Mouse (Mus musculus) forebrain, embryonic 14.5 days (tissue): ENCODE data around the gene Fbxo47. TPM values are rescaled to one million over a fixed set of nuclear protein-coding genes. Genes with fewer than 3 reads are reported as not detected.

ENCODE experiments used
- ATAC-seq: fragments of 200-750 bp; cut with Nextera tagmentation; 2 replicates; pipeline ENCODE4 v1.8.0; 2017; ENCODE audit warnings: mild to moderate bottlenecking, moderate library complexity
- DNase-seq: peaks from one replicate; pipeline ENCODE4 v3.0.0-alpha.2; 2015; ENCODE audit warnings: low spot score
- H3K27ac ChIP-seq: fragments of 300-500 bp; sonication (generic); 2 replicates; pipeline ENCODE4 v1.5.1; 2014; ENCODE audit warnings: low read depth, mild to moderate bottlenecking, control low read depth, low read length, moderate library complexity
- H3K27me3 ChIP-seq: fragments of 300-500 bp; sonication (generic); replicated peaks from 2 replicates; pipeline ENCODE4 v1.6.1; 2014; ENCODE audit warnings: low read length, control low read depth, mixed read lengths; ENCODE audit not compliant: control insufficient read depth, insufficient read depth
- H3K36me3 ChIP-seq: fragments of 300-500 bp; sonication (generic); 2 replicates; pipeline ENCODE4 v1.6.1; 2014; ENCODE audit warnings: low read length, control low read depth; ENCODE audit not compliant: control insufficient read depth, insufficient read depth
- H3K4me1 ChIP-seq: fragments of 300-500 bp; sonication (generic); 2 replicates; pipeline ENCODE4 v1.6.1; 2014; ENCODE audit warnings: antibody characterized with exemption, low read length, control low read depth; ENCODE audit not compliant: control insufficient read depth, insufficient read depth
- H3K4me2 ChIP-seq: fragments of 300-500 bp; sonication (generic); 2 replicates; pipeline ENCODE4 v1.6.1; 2014; ENCODE audit warnings: mild to moderate bottlenecking, control low read depth, low read length
- H3K4me3 ChIP-seq: fragments of 300-500 bp; sonication (generic); 2 replicates; pipeline ENCODE4 v1.5.1; 2014; ENCODE audit warnings: low read depth, low read length, control low read depth
- H3K9ac ChIP-seq: fragments of 300-500 bp; sonication (generic); 2 replicates; pipeline ENCODE4 v1.6.1; 2014; ENCODE audit warnings: mild to moderate bottlenecking, low read length, control low read depth, moderate library complexity
- H3K9me3 ChIP-seq: fragments of 300-500 bp; sonication (generic); replicated peaks from 2 replicates; pipeline ENCODE4 v1.6.1; 2016; ENCODE audit warnings: low read length, control low read depth, mixed read lengths; ENCODE audit not compliant: control insufficient read depth
- WGBS: fragments of 180-500 bp; shearing (Covaris S2); extraction: QIAGEN DNeasy Blood & Tissue Kit; methylation state at CpG from one replicate; pipeline ENCODE4 v1.1.7; 2014; 5-methylcytosine and 5-hydroxymethylcytosine counted together
- polyA plus RNA-seq: library from polyadenylated mRNA; unstranded; fragments of >200 nt; fragmentation: Nextera tagmentation; extraction: Ambion mirVana; gene quantifications from 2 replicates; pipeline ENCODE4 v1.2.1, GENCODE M21; 2014

Gene Fbxo47
- polyA plus RNA-seq, 1 experiment from 2014 or later = 0.65 TPM

DNA sequence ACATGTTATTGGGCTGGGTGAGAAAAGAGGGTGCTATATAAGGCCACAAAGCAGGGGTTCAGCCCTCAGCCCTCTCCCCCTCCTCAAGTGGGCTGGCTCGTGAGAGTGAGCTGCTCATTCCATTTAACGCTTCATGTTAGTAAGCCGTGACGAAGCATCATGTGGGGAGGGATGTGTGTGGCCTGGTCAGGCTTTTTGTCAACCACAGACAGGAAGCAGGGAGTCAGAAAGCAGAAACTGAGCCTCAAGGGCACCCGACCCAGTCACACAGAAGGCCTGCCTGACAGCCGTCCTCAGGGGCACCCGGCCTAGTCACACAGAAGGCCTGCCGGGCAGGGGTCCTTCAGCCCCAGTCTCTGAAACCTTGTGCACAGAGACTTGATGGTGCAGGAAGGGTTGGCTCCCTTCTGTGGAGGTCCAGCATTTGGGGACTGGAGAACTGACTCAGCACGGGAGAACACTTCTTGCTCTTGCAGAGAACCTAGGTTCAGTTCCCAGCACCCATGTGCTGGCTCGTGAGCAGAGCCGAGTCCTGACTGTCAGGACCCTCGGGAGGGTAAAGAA, 54.0 kb downstream of the Fbxo47 start:
- H3K4me2 ChIP-seq = no peak overlapping the region
- ATAC-seq = no peak
- H3K27ac ChIP-seq = no peak overlapping the region
- no peak for DNase-seq
- H3K36me3 ChIP-seq = peaks cover 66% of the 10 kb centered on the region
- no peak overlapping the region for H3K9ac ChIP-seq
- no peaks in the 10 kb centered on the region for H3K27me3 ChIP-seq
- no peaks in the 10 kb centered on the region for H3K9me3 ChIP-seq
- WGBS = 88% methylated on average over 12 of the region's 12 CpGs
- H3K4me1 ChIP-seq = no peaks in the 10 kb centered on the region
- no peak overlapping the region for H3K4me3 ChIP-seq

- peaks cover 64% of the 10 kb centered on the region for H3K36me3 ChIP-seq
These were observed 54.6 kb downstream of the Fbxo47 start for GRCm38 (mm10) chr11:97829365-97829764.

DNA sequence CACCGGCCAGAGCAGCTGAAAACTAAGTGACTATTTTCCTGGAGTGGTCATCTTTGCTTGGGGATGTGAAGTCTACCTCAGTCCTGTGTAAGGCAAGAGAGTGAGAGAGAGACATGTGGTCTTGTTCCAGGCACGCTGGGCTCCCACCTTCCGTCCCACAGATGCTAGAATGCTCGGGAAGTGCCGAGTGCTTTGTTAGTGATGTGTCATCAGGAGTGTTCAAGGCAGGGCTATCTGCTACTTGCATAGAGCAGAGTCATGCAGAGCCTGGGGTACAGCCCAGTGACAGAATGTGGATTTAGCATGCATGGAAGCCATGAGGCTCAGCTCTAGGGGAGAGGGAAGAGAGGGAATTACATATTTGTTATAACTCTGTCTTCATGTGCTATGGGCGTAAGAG, 56.3 kb downstream of the Fbxo47 start:
- peaks cover 61% of the 10 kb centered on the region for H3K36me3 ChIP-seq
- no peaks in the 10 kb centered on the region for H3K27me3 ChIP-seq
- no peaks in the 10 kb centered on the region for H3K4me1 ChIP-seq
- no peak overlapping the region for H3K27ac ChIP-seq
- H3K4me3 ChIP-seq = no peak overlapping the region
- DNase-seq (no peak), ATAC-seq (no peak)
- WGBS = 91% methylated on average over 6 of the region's 6 CpGs
- no peaks in the 10 kb centered on the region for H3K9me3 ChIP-seq
- no peak overlapping the region for H3K4me2 ChIP-seq
- H3K9ac ChIP-seq = no peak overlapping the region

More at GRCm38 (mm10) chr11:97829365-97829764, 54.6 kb downstream of the Fbxo47 start:
- H3K9me3 ChIP-seq = no peaks in the 10 kb centered on the region
- no peak overlapping the region for H3K4me3 ChIP-seq
- H3K27me3 ChIP-seq = no peaks in the 10 kb centered on the region
- 95% methylated on average over 7 of the region's 7 CpGs for WGBS
- H3K27ac ChIP-seq = no peak overlapping the region
- no peak for DNase-seq
- H3K4me1 ChIP-seq = no peaks in the 10 kb centered on the region
- H3K4me2 ChIP-seq = no peak overlapping the region
- ATAC-seq = no peak
- H3K9ac ChIP-seq = no peak overlapping the region

DNA sequence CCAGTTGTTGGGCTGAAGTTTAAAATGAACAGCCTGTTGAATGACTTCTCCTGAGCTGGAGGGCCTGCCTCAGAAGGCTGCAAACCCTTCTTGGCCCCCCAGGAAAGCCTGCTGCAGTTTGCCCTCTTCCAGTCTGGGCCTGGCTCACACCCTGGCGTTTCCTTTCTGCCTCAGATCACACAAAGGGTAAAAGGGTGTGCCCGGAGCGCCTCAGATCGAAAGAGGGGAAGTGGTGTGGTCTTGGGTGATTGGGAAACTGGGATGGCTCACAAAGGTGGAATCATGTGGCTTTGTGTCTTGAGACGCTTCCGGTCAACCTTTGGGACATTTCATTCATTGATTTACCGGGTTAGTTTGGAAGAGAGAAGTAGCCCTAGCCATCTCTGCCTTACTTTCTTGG, 57.5 kb downstream of the Fbxo47 start:
- Histone ChIP-seq H3K36me3 (peaks cover 63% of the 10 kb centered on the region), H3K9ac (no peak overlapping the region), H3K4me1 (no peaks in the 10 kb centered on the region), H3K27me3 (no peaks in the 10 kb centered on the region), H3K9me3 (no peaks in the 10 kb centered on the region), H3K4me3 (no peak overlapping the region), H3K27ac (no peak overlapping the region), H3K4me2 (no peak overlapping the region)
- ATAC-seq (no peak), DNase-seq (no peak)
- WGBS = 79% methylated on average over 7 of the region's 7 CpGs

DNA sequence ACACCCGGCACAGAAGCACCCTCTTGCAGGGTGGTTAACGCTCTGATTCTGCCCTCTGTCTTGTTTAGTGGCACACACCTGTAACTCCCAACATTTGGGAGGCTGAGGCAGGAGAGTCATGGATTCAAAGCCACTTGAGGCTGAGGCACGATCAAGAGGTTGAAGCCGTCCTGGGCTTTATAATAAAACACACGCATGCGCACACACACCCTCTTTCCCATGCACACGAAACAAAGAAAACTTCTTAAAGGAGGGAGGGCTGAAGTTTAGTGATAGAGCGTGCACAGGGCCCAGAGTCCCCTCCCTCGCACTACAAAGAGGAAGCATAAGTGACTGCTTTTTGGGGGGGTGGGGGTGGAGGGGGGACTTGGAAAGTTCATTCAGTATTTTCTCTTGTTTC, 58.0 kb downstream of the Fbxo47 start:
- Histone ChIP-seq H3K4me1 (no peaks in the 10 kb centered on the region), H3K4me2 (no peak overlapping the region), H3K9me3 (no peaks in the 10 kb centered on the region), H3K9ac (no peak overlapping the region), H3K27ac (no peak overlapping the region), H3K4me3 (no peak overlapping the region), H3K27me3 (no peaks in the 10 kb centered on the region), H3K36me3 (peaks cover 68% of the 10 kb centered on the region)
- 84% methylated on average over 9 of the region's 9 CpGs for WGBS
- ATAC-seq (no peak), DNase-seq (no peak)

DNA sequence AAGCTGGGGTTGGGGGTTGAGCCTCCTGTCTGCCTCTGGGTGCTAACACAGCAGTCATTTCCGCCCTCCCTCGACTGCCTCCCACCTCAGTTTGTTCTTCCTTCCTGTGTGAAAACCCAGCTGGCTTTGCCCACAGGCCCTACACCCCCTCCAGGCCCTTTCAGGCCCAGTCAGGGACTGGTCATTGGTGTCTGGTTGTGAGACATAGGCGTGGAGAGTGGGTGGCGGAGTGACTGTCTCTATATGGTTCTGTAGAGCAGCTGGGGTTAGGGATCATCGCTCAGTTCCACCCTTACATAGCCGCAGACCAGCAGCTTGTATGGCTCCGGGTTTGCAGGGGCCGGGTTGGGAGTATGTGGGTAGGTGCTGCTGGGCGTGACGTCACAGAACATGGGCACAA, 58.7 kb downstream of the Fbxo47 start:
- no peak for ATAC-seq
- Histone ChIP-seq H3K4me3 (no peak overlapping the region), H3K27ac (no peak overlapping the region), H3K4me2 (no peak overlapping the region), H3K9me3 (no peaks in the 10 kb centered on the region), H3K9ac (no peak overlapping the region), H3K27me3 (no peaks in the 10 kb centered on the region), H3K4me1 (no peaks in the 10 kb centered on the region), H3K36me3 (peaks cover 74% of the 10 kb centered on the region)
- no peak for DNase-seq
- 93% methylated on average over 10 of the region's 10 CpGs for WGBS

DNA sequence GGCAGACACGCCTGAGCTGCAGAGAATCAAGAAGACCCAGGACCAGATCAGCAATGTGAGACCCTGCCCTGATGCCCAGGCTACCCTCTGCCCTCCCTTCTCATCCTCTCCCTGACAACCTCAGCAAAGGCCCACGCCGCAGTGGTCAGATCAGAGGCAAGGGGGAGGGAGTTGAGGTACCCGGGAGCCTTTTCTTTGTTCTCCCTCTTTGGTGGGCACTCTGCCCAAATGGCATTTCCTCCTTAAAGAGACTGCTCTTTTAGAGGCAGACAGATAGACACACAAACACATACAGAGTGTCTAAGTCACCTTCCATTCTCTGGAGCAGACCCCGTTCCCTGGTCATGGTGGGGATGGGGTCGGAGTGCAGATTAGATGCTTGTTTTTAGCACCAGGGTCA, 59.1 kb downstream of the Fbxo47 start:
- 77% methylated on average over 6 of the region's 6 CpGs for WGBS
- Histone ChIP-seq H3K4me3 (no peak overlapping the region), H3K9me3 (no peaks in the 10 kb centered on the region), H3K4me1 (no peaks in the 10 kb centered on the region), H3K36me3 (peaks cover 73% of the 10 kb centered on the region), H3K9ac (no peak overlapping the region), H3K27ac (no peak overlapping the region), H3K27me3 (no peaks in the 10 kb centered on the region), H3K4me2 (no peak overlapping the region)
- no peak for DNase-seq
- no peak for ATAC-seq

- Histone ChIP-seq H3K9ac (no peak overlapping the region), H3K36me3 (peaks cover 68% of the 10 kb centered on the region), H3K4me3 (no peak overlapping the region), H3K27me3 (no peaks in the 10 kb centered on the region), H3K4me2 (no peak overlapping the region), H3K9me3 (no peaks in the 10 kb centered on the region), H3K4me1 (no peaks in the 10 kb centered on the region), H3K27ac (no peak overlapping the region)
- ATAC-seq (no peak), DNase-seq (no peak)
- WGBS = 94% methylated on average over 11 of the region's 11 CpGs
These were observed 59.8 kb downstream of the Fbxo47 start for GRCm38 (mm10) chr11:97824168-97824567.

GRCm38 (mm10) chr11:97822840-97823603, 60.9 kb downstream of the Fbxo47 start:
- WGBS = 85% methylated on average over 20 of the region's 20 CpGs
- Histone ChIP-seq H3K4me3 (no peak overlapping the region), H3K27ac (no peak overlapping the region), H3K9ac (no peak overlapping the region), H3K36me3 (peaks cover 64% of the 10 kb centered on the region), H3K27me3 (no peaks in the 10 kb centered on the region), H3K4me2 (no peak overlapping the region), H3K9me3 (no peaks in the 10 kb centered on the region), H3K4me1 (peaks cover 8% of the 10 kb centered on the region)
- no peak for ATAC-seq
- DNase-seq = no peak
